Mouse (Mus musculus) cerebellum, adult 2 months (tissue): Measurements from ENCODE around the gene Dpy19l3.

ENCODE experiments used
- CTCF ChIP-seq: fragments of 200-500 bp; IDR thresholded peaks from 2 replicates; pipeline ENCODE4 v1.5.1; 2011; ENCODE audit warnings: low read depth, mild to moderate bottlenecking, control low read depth, low read length, moderate library complexity, borderline replicate concordance; ENCODE audit not compliant: insufficient read depth
- POLR2A ChIP-seq: fragments of 200-500 bp; IDR thresholded peaks from 2 replicates; pipeline ENCODE4 v1.6.1; 2011; ENCODE audit warnings: low read length, control low read depth, borderline replicate concordance; ENCODE audit not compliant: insufficient read depth

DNA sequence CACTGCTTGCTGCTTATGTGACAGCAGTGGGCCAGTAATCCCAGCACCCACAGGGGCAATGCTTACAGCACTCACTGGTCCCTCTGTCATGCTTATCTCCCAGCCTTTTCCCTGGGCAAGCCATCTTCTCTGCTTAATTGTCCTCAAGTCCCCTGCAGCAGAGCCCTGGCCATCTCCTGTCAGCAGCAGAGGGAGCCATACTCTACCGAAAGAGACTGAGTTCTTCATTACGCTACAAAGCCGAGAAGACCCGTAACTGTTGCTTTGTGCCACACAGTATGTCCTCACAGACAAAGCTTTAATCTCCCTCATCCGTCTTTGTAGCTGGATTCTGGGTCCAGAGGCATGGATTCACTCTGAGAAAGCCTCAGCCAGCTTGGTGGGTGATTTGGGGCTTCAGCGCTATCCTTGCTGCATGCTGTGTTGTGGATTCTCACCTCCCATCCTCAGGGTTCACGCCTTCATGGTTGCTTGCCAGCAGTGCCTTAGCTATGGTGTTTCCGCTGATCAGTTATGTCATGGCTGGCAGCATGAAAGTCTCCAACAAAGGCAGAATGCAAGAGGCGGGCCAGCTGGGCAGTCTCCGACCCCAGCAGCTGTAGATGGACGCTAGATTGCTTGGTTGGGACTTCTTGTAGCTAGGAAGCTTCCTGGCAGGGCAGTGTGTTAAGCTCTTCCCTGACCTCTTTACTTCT, 103.4 kb downstream of the Dpy19l3 start:
- TF ChIP-seq CTCF (peak; percentile 25; the same call in 1 of the 2 replicates), POLR2A (no peak)
